Mouse (Mus musculus) adrenal gland, adult (tissue): ENCODE results near the gene Inf2.

ENCODE experiments used
- DNase-seq, 2 experiments: peaks; one replicate each; pipeline ENCODE4 v3.0.0; 2022 to 2023; ENCODE audit warnings: low spot score in 1 of 2; ENCODE audit not compliant: inconsistent age in 2 of 2

Inf2 gene

DNA sequence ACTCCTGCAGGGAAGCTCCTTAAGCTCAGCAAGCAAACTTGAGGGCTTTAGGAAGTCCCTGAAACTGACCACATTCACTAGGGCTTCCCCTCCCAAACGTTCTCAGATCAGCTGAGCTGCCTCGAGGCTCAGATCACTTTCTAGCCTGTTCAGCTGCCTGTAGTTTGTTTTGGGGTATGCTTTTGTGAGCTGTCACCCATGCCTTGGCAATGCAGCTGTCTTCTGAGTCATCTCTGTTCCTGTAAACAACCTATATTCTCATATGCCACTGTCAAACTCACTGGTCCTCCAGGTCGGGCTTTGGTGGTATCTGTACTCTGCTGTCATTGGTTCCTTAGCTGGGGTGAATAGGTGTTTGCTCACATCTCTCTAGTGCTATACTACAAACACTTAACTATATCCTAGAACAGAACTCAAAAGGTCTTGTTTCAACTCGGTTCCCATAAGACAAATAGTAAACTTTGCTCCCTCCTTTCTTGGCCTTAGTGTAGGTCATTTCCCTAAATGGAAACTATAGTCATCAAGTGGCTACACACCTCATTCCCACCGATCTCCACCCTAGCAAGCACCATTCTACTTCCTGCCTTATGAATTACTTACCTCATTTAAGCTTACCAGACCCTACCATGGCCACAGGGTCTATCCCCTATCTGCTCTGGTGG, 63.3 kb downstream of the Inf2 start:
- no peak for DNase-seq

DNA sequence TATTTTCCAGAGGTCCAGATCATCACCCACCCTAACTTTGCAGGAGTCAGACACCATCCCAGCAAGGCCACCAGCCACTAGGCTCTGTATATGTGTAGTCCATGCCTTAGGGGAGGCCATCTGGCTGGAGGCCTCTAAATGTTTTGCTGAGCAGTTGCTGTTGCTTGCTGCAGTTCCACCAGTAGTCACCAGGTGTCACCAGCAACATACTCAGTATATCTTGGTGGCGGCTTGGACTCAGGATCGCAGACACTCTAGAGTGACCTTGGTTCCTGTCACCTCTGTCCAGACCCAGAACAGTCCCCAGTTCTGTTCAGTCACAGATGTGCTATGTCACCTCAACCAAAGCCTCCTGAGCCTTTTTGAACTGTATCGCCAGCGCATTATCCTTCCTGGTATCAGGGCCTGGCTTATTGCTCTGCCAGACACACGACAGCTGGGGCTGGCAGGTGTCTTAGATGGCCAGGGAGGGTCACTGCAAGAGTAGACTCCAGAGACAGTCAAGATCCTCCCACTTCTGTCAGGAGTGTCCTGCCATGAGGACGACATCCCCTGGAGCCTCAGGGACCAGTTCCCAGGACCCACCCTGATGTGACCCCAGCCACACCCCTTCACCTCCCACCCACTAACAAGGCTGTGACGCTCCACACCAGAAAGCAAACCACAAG, 64.7 kb downstream of the Inf2 start:
- DNase-seq = peak; percentile 87 to 95

DNA sequence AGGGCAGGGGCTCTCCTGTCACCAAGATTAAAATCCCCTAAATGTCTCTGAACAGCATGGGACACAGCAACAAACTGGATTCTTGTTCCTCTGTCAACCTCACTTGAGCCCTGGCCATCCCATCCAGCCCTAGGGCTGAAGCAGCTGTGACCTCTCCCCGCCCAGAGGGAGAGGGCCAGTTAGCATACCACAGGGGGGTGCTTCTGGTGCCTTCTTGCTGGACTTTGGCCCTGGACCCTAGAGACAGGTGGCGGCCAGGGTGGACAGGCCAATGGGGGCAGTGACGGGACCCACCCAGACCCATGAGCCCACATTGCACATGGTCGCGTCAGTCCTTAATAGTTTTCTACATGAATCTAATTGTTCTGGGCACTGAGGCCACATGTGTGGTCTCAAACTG, 65.5 kb downstream of the Inf2 start:
- DNase-seq = no peak

DNA sequence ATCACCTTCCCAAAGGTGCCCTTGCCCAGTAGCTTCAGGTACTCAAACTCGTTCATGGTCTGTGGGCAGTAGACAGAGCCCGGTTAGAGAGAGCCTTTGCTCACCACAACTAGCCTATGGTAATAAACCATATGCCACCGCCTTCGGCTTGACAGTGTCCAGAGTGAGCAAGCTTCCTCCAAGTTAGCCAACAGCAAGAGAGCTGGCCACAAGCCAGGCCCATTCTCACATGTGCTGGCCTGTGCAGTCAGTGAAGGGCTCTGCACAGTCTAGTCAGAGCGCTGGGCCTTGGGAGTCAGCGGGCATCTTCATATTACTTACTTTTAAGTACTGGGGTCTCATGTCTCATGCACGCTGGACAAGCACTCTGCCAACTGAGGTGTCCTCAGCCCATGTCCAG, 70.0 kb downstream of the Inf2 start:
- peak in 1 of 2 experiments; percentile 86 for DNase-seq

DNA sequence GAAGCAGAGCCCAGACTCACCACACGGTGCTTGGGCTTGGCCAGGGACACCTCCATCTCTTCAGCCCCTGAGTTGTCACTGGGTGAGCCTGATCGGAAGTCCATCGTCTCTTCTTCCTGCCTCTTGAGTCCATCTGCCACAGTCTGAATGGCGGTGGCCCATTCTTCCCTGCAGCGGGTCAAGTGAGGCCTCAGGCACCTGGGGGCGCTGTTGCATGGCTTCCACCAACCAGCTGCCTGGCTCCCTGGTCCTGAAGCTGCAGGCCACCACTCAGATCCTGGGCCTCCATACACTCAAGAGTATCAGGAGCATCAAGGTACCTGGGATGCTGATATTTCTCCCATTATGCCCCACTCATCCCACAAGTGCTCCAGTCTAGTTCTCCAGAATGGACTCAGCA, 70.5 kb downstream of the Inf2 start:
- peak; percentile 75 to 90 for DNase-seq

DNA sequence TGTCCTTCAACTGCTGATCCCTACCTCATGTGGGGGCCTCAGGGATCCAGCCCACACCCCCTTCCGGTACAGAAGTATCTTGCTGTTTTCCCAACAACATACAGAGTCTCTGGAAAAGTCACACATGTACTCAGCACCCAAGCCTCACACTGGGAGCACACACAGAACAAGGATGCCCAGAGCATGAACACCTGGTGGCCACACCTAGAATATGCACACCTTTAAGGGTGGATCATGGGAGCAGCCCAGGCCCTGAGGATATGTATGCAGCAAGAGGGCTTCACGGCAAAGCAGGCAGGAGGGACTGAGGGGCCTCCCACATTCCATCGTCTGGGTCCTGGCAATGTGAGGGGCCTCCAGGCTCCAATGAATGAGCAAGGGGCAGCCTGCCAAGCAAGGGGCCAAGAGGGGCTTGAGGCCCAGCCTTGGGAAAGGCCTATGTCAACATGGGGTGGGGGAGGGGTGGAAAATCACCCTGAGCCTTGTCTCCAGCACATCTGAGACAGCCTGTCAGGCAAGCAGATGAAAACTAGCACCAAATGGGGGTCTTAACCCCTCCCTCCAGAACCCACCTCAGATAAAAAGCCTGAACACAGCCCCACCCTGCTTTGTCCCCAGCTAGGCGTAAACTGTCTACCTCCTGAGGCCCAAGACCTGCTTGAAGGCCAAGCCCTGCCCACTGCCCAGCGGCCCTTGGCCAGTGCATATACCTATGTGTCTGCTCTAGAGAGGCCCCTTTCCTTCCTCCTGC, 72.2 kb downstream of the Inf2 start:
- no peak for DNase-seq

DNA sequence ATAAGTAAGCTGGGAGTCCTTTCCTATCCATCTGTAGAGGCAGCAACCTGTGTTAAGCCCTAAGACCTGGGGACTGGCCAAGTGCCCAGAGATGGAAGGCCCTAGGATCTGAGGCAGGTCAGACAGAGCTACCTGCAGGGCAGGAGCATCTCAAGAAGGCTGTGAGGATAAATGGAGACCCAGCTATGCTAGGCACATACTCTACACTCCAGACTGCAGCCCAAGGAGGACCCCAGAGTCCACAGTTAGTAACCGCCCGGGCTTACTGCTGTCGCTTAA, 72.7 kb downstream of the Inf2 start:
- DNase-seq = no peak

DNA sequence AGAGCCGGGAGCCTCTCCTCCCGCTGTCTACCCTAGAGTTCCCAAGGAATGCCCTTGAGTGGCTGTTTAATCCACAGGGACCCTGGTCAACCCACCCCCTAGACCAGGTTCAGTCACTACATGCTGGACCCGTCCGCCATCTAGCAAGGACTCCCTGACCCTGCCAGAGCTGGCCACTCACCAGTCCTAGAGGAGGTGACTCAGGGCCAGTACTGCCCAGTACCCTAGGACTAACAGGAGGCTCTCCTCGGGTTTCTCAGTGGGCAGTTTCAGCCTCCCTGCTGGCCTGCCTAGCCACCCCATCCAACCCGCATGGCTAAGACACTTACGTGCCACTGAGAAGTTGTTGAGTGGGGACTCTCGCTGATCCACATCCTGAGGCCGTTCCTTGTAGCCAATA, 73.3 kb downstream of the Inf2 start:
- DNase-seq = no peak

- no peak for DNase-seq
These were observed 74.7 kb downstream of the Inf2 start for GRCm38 (mm10) chr12:112663303-112663702.

DNA sequence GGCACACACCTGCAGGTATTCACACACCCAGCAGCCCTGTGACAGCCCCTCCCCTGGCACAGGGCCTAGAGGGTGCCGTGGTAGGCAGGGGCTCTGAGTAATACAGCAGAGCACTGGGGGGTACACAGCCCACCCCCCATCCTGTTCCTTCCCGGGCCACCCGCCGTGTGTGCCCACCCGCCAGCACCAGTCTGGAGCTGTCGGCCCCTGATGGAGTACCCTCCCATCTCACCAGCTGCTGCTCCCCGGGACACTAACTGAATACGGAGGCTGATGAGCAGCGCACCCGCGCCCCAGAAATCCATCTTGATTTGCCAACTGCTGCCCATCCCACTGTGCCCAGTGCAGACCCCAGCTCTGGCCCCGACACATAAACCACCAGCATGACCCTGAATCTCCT, 75.1 kb downstream of the Inf2 start:
- DNase-seq = no peak

DNA sequence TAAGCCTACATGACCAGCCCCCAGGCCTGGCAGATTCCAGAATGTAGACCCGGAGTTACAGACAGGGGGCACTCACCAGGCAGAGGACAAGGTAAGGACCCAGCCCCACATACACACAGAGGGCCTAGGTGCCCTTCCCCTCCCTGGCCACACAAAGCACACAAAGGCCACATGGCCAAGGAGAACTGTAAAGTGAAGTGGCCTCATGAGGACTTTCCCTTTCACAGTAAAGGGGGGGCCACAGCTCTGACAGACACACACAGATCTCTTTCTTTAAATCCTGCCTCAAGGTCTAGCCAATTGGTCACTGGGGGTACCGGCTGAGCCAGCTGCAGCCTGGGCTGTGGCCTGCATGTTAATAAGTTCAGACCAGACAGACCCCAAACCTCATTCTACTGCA, 75.5 kb downstream of the Inf2 start:
- no peak for DNase-seq

GRCm38 (mm10) chr12:112664656-112665055, 76.1 kb downstream of the Inf2 start:
- no peak for DNase-seq
